Mouse (Mus musculus) frontal cortex, postnatal 10 days (tissue): ENCODE measurements around the gene Spats2l.
A peak's percentile ranks its signal among the peaks of the same experiment; 100 is the strongest.

Experiments used
- DNase-seq, 2 experiments: peaks; one replicate each; pipeline ENCODE4 v3.0.0; 2022; ENCODE audit warnings: low spot score in 2 of 2, mixed read lengths in 1 of 2

The Spats2l gene

GRCm38 (mm10) chr1:57969327-57970271 lies 195.6 kb downstream of the Spats2l start:
- peak; percentile 90 to 95 for DNase-seq

GRCm38 (mm10) chr1:57971588-57971987 lies 197.6 kb downstream of the Spats2l start:
- no peak for DNase-seq

- no peak for DNase-seq
Measured at GRCm38 (mm10) chr1:57976860-57977259, 202.9 kb downstream of the Spats2l start.

- no peak for DNase-seq
Measured at GRCm38 (mm10) chr1:57989052-57989600, 215.2 kb downstream of the Spats2l start.

GRCm38 (mm10) chr1:57991277-57991676 lies 217.3 kb downstream of the Spats2l start:
- DNase-seq: no peak

GRCm38 (mm10) chr1:57995432-57996132 lies 221.6 kb downstream of the Spats2l start, which contains the start of gene Sgo2a:
Sgo2a (plus strand) TSS chr1:57995971.
- peak; percentile 84 to 89 for DNase-seq

GRCm38 (mm10) chr1:57996133-57996615 lies 222.2 kb downstream of the Spats2l start:
- no peak for DNase-seq
